Mouse (Mus musculus): ENCODE results near the gene Psmb6.
A peak's percentile ranks its signal among the peaks of the same experiment; 100 is the strongest.

Gene Psmb6

DNA sequence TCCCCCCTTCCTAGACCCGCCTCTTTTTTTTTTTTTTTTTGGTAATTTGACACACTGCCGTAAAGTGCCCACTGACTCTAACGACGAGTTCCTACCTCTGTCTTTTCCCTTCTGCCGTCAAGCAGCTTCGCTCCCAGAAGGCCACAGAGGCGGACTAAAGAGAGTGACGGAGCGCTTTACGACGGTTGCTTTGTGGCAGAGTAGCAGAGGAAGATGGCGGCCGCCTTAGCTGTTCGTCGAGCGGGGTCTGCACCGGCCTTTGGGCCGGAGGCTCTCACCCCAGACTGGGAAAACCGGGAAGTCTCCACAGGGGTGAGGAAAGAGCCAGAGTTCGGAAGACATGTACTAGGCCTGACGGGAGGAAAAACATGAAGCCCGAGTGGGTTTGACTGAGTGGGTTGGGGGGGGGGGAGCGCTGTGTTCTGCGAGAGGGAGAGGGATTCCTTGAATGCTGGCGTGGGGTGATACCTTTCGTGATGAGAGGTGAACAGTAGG is at the start of gene Psmb6:
TSS of gene Psmb6 (plus strand) at position 184 of the 495 bp plus-strand sequence.
- peak; percentile 97 for DNase-seq (ENCODE audit: low read depth, low spot score)

- no peak for DNase-seq (ENCODE audit: low read depth, low spot score)
Measured at GRCm38 (mm10) chr11:70485498-70485897, 39.7 kb upstream of the Psmb6 start.

GRCm38 (mm10) chr11:70487816-70488215 is 37.4 kb upstream of the Psmb6 start:
- DNase-seq (ENCODE audit: low read depth, low spot score), result no peak

DNA sequence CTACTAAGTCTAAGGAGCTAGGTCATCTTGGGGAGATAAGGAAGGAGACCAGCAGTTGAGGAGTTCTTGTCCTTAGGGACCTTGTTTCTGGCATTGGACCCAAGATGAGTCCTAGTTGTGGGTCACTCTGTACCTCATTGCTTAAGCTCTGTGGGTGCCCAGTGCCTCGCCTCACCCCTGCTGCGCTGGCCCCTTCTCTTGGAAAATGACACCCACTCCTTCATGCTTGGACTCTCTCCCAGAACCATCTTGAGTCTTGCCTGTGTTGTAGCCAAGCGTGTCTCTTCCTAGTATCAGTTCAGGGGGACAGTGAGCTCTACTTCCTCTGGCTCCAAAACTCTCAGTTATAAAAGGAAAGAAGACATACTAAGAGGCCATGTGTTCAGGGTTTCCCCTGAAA is 36.0 kb upstream of the Psmb6 start:
- DNase-seq (ENCODE audit: low read depth, low spot score), result no peak

- DNase-seq (ENCODE audit: low read depth, low spot score), result no peak
Measured at GRCm38 (mm10) chr11:70489684-70490083, 35.5 kb upstream of the Psmb6 start.

DNA sequence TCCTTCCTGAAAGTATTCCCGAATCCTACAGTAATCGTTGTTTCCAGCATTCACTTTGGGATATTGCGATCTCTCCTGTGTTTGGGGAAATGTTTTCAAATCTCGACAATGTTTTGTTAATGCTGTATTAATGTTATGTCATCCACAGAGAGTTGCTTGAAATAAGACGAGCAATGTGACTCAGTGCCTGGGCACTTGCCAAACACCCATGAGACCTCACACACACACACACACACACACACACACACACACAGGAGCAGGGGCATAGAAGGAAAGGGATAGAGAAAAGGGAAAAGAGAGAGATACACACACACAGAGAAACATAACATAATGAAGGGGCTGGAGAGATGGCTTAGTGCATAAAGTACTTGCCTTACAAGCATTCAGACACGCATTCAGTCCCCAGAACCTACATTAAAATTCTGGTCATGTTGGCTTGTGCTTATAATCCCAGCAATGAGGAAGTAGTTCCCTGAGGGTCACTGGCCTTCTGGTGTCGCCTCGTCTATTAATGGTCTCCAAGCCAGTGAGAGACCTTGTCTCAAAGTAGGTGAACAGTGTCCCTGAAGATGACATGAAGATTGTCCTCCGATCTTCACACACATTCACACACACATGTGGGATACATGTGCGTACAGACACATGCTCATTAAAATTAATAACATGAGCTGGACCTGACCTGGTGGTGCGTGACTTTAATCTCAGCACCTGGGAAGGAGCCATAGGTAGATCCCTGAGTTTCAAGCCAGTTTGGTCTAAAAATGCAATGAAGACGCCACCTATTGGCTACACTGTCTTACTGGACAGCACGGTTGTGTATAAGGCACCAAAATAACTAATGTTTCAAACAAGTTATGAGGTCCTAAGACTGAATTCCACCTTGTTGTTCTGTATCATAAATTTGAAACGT is 25.3 kb upstream of the Psmb6 start:
- DNase-seq (ENCODE audit: low read depth, low spot score), result no peak

GRCm38 (mm10) chr11:70500476-70500812 is 24.7 kb upstream of the Psmb6 start:
- DNase-seq (ENCODE audit: low read depth, low spot score), result no peak

GRCm38 (mm10) chr11:70502018-70502417 is 23.1 kb upstream of the Psmb6 start:
- DNase-seq (ENCODE audit: low read depth, low spot score), result no peak

- no peak for DNase-seq (ENCODE audit: low read depth, low spot score)
Measured at GRCm38 (mm10) chr11:70504970-70505369, 20.2 kb upstream of the Psmb6 start, which contains the start of gene Tm4sf5. Gene Tm4sf5, plus strand, starts transcription at chr11:70505244.

GRCm38 (mm10) chr11:70506385-70506784 is 18.8 kb upstream of the Psmb6 start:
- DNase-seq (ENCODE audit: low read depth, low spot score), result no peak

- DNase-seq (ENCODE audit: low read depth, low spot score), result no peak
Measured at GRCm38 (mm10) chr11:70506962-70507515, 18.1 kb upstream of the Psmb6 start.

DNA sequence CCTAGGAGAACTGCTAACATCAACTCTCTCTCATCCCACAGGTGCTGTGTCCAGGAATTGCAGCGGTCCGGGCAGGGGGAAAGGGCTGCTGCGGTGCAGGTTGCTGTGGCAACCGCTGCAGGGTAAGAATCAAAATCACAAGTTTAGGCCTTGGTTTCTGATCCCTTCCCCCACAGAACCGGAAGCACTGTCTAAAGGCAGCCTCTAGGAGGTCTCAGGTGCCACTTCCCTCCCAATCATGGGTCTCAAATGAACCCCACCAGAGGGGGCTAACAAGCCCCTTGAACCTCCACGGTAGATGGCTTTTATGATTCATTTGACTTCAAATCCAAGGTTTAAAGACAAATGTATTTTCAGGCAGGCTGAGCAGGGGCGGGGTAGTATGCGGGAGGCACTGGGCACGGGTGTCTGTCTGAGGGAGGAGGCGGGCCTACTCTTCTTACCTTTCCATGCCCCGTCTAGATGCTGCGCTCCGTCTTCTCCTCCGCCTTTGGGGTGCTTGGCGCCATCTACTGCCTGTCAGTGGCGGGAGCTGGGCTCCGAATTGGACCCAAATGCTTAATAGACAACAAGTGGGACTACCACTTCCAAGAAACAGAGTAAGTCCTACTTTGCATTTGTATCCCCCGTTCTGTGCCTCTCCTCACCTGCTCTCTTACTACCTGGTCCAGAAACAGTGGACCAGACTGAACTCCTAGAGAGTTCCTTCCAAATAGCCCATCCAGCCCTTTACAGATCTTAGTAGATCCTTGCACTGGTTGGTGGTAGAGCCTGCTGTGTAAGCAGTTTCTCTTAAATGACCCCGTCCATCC is 15.2 kb upstream of the Psmb6 start:
- no peak for DNase-seq (ENCODE audit: low read depth, low spot score)

DNA sequence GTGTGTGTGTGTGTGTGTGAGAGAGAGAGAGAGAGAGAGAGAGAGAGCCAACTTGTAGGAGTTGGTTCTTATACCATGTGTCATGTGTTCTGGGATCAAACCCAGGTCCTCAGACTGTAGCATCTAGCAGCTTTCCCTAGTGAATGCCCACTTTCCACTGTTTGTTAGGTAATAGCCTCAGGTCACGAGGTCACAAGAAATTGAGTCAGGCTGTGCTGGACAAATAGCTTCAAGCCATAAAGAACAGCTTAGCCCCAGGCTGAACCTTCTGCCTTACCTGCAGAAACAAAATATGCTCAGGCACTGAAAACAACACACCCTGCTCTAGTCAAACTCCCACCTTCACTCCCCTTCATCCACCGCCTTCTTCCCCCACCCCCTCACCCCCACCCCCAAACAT is 13.9 kb upstream of the Psmb6 start:
- DNase-seq (ENCODE audit: low read depth, low spot score), result no peak

- no peak for DNase-seq (ENCODE audit: low read depth, low spot score)
Measured at GRCm38 (mm10) chr11:70511825-70512224, 13.3 kb upstream of the Psmb6 start.

- no peak for DNase-seq (ENCODE audit: low read depth, low spot score)
Measured at GRCm38 (mm10) chr11:70512709-70513342, 12.3 kb upstream of the Psmb6 start.

GRCm38 (mm10) chr11:70513520-70513919 is 11.6 kb upstream of the Psmb6 start:
- no peak for DNase-seq (ENCODE audit: low read depth, low spot score)

DNA sequence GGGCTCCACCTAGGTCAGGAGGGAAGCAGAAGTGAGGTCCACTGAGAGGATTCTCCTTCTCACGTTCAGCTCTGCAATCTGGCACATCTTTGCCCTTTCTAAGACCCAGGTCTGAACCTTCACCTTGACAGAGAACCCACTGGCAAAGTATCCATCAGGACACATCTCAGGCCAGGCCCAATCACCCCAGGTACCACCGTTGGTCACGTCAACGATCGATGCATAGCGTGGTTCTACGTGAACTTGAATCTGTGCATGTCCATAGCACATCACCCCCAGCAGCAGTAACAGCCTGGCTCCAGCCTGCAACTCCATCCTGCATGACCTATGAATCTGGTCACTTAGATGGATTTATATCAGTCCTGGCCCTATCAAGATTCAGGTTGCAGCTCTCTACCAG is 10.9 kb upstream of the Psmb6 start, which contains the start of gene Vmo1:
TSS of gene Vmo1 (minus strand) at position 329 of the 400 bp plus-strand sequence.
- no peak for DNase-seq (ENCODE audit: low read depth, low spot score)

DNA sequence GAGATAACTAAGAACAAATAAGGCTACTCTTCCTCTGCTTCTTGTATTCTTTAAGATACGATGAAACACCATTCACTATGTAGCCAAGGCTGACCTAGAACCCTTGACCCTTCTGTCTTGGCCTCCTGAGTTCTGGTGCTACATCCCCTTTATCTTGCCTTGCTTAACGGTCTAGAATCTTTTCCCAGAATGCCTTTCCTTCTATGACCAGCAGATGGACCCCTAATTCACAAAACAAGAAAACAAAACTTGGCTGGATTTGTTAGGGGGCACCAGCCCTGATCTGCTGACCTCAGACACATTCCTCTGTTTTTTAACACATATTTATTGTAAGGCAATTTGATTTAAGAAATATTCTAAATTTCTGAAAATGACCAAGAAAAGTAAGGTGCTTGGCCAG is 8.8 kb upstream of the Psmb6 start:
- no peak for DNase-seq (ENCODE audit: low read depth, low spot score)

DNA sequence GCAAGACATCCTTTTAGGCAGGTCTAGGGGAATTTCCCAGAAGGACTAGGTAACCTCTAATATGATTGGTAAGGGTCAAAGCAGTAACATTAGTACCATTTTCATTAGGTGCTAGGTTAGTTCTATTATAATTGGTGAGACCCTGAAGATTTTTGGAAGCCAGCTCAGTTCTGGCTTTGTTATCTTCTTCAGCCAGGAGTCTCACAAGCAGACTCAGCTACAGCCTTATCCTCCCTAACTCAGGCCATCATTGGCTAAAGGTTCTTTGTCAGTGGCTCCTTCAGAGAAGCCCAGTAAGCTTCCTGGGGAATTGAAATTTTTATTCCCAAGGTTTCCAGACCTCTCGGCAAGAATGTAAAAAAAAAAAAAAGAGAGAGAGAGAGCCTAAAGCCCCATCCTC is 6.7 kb upstream of the Psmb6 start:
- no peak for DNase-seq (ENCODE audit: low read depth, low spot score)

GRCm38 (mm10) chr11:70518923-70519322 is 6.2 kb upstream of the Psmb6 start, which contains the start of gene Gltpd2:
Gene Gltpd2, plus strand, starts transcription at chr11:70519196.
- no peak for DNase-seq (ENCODE audit: low read depth, low spot score)

GRCm38 (mm10) chr11:70520178-70520769 is 4.9 kb upstream of the Psmb6 start:
- DNase-seq (ENCODE audit: low read depth, low spot score), result no peak

All from brain, embryonic 18.5 days (tissue).